Mouse (Mus musculus): ENCODE results near the gene Kif9. TPM values are rescaled to one million over a fixed set of nuclear protein-coding genes. Genes with fewer than 3 reads are reported as not detected.

The Kif9 gene
- total and polyA plus RNA-seq, 3 experiments: 0.54 to 0.72 TPM; not detected in 1

DNA sequence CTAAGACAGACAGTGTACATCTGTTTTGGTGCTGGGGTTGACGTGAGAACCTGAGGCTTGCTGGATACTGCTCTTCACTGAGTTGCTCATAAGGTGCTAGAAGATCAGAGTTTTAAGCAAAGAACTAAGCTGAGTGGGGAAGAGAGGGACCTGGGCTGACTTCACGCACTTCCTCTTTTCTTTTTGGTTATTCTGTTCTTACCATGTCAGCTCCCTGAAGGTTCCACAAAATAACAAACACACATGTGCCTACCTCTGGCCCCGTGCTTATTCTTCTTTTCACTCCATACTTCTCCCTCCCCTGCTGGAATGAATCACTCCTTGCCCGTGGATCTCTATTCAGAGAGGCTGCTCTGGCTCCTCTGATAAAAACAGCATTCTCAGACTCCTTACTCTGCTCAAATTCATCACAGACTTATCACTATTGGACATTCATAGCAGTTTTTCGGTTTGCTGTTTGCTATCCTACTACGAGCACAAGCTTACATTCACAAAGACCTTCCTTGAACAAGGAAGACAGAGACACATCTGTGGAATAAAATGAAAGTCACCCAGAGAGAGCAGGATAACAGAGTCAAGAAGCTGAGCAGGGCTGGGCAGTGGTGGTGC, 12.7 kb upstream of the Kif9 start (continued):
- TF ChIP-seq MAX (IDR thresholded peaks at IDR 0.05; ENCODE audit: low read length): 0 out of 2 replicates have a peak, but pooled peaks have one; percentile 37
- no peak for TF ChIP-seq USF1 (IDR thresholded peaks at IDR 0.05; ENCODE audit: low read depth, low read length)
- peak; percentile 14; the same call in 1 of the 2 replicates for TF ChIP-seq RCOR1 (IDR thresholded peaks at IDR 0.05; ENCODE audit: low read depth, low read length)
- TF ChIP-seq JUND (IDR thresholded peaks at IDR 0.05; ENCODE audit: low read depth, low read length): no peak

GRCm38 (mm10) chr9:110465336-110465735, 11.4 kb upstream of the Kif9 start:
- Histone ChIP-seq H3K4me3 (ENCODE audit: control insufficient read depth in 1 of 2, insufficient read depth in 1 of 2, low read depth in 2 of 2, low read length in 2 of 2) (no peak overlapping the region), H3K27ac (ENCODE audit: control insufficient read depth, low read depth, low read length) (no peak overlapping the region), H3K9me3 (replicated peaks; ENCODE audit: insufficient read depth, low read length) (no peaks in the 10 kb centered on the region), H3K36me3 (ENCODE audit: control insufficient read depth in 1 of 2, insufficient read depth in 2 of 2, low read length in 2 of 2) (peaks cover 0 to 13% of the 10 kb centered on the region in 2 experiments; a peak in 2 of 4 replicates), H3K27me3 (ENCODE audit: control insufficient read depth in 1 of 2, insufficient read depth in 2 of 2, low read length in 2 of 2) (no peaks in the 10 kb centered on the region), H3K9ac (ENCODE audit: control insufficient read depth, low read depth, low read length, poor library complexity, severe bottlenecking) (no peak overlapping the region), H3K79me2 (ENCODE audit: control insufficient read depth, insufficient read depth, low read length, poor library complexity) (no peaks in the 10 kb centered on the region), H3K4me1 (ENCODE audit: control insufficient read depth in 1 of 2, insufficient read depth in 2 of 2, low read length in 2 of 2) (peaks cover 7 to 22% of the 10 kb centered on the region in 2 experiments)
- TF ChIP-seq MYC (IDR thresholded peaks at IDR 0.05; ENCODE audit: low read depth, low read length) (no peak), NRF1 (IDR thresholded peaks at IDR 0.05; ENCODE audit: insufficient read depth, low read depth, low read length, poor library complexity, severe bottlenecking) (no peak), E2F4 (IDR thresholded peaks at IDR 0.05; ENCODE audit: borderline replicate concordance, low read depth, low read length) (no peak), ETS1 (IDR thresholded peaks at IDR 0.05; ENCODE audit: low read depth, low read length) (no peak), MAZ (IDR thresholded peaks at IDR 0.05; ENCODE audit: low read depth, low read length) (no peak), USF2 (IDR thresholded peaks at IDR 0.05; ENCODE audit: borderline replicate concordance in 1 of 2, insufficient read depth in 1 of 2, low read depth in 1 of 2, low read length in 2 of 2) (no peak), RAD21 (IDR thresholded peaks at IDR 0.05; ENCODE audit: low read depth, low read length) (no peak), SMC3 (IDR thresholded peaks at IDR 0.05; ENCODE audit: low read depth, low read length) (no peak), ZNF384 (IDR thresholded peaks at IDR 0.05; ENCODE audit: low read depth, low read length) (no peak), EP300 (IDR thresholded peaks at IDR 0.05; ENCODE audit: low read depth in 1 of 2, low read length in 2 of 2) (no peak), GATA1 (IDR thresholded peaks at IDR 0.05; ENCODE audit: low read depth, low read length) (no peak), UBTF (IDR thresholded peaks at IDR 0.05; ENCODE audit: borderline replicate concordance, insufficient read depth, low read depth, low read length) (no peak), POLR2AphosphoS2 (IDR thresholded peaks at IDR 0.05; ENCODE audit: low read length) (no peak), TAL1 (IDR thresholded peaks at IDR 0.05; ENCODE audit: low read length) (no peak), KAT2A (conservative IDR thresholded peaks at IDR 0.05; ENCODE audit: low read depth, low read length) (no peak), MAX (IDR thresholded peaks at IDR 0.05; ENCODE audit: low read length) (no peak), USF1 (IDR thresholded peaks at IDR 0.05; ENCODE audit: low read depth, low read length) (no peak)
- no peak for DNase-seq (ENCODE audit: low read depth, low spot score)
